Mouse (Mus musculus) kidney, postnatal 36 days (tissue): Measurements from ENCODE around the gene Fam129a.

Experiments used
- DNase-seq, 2 experiments: peaks; one replicate each; pipeline ENCODE4 v3.0.0; 2021 to 2022; ENCODE audit warnings: mixed read lengths in 2 of 2

Fam129a gene

DNA sequence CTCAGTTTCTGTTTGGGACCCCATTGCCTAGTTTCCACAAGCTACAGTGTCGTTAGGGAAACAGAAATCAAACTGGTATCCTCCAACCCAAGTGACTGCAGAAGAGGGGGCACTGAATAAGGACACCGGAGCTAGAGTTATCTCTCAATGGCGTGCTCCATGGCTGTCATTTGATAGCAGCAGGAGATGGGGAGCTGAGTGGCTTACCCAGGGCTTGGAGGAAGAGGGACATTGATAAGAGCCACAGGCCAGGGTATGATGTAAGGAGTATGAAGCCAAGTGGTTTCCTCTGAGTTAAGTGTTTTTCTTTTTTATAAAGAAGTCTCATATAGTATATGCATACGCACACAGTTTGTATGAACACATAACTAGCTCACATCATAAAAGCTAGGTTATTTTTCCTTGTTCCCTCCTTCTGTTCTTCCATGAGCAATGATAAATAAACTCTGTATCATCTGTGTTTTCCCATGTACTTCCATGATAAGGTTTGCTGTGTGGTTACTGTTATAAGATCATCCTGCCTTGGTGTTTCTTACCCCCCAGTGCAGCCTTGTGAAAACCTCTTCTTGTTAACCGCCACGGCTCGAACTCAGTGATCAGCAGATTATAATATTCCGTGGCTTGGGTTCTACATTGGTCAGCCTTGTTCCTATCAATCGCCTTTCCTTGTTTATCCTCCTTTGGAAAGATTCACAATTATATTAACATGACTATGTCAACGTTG lies 96.5 kb downstream of the Fam129a start:
- no peak for DNase-seq

DNA sequence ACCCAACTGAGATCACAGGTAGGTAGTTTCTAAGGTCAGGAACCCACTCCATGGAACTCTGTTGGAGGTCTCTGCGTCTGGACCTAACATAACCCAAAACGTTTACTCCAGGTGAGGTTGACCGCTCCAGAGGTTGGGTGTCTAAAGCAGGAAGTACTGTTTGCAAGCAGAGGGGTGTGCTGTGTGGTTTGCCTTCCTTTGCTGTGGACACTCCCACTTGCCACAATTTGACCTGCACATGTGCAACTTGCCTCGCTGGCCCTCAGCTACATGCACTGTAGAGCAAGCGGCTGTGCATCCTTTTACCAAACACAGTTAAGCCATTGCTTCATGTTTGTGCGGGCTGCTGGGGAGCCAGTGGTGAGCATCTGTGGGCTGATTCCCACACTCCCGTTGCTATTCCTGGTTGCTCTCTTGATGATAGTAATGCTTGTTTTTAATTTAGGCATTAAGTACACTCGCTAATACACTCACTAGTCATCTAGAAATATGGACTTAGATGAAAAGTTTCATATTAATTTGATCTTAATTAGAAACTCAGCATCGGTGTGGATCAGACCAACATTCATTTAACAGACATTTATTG lies 99.1 kb downstream of the Fam129a start:
- no peak for DNase-seq

DNA sequence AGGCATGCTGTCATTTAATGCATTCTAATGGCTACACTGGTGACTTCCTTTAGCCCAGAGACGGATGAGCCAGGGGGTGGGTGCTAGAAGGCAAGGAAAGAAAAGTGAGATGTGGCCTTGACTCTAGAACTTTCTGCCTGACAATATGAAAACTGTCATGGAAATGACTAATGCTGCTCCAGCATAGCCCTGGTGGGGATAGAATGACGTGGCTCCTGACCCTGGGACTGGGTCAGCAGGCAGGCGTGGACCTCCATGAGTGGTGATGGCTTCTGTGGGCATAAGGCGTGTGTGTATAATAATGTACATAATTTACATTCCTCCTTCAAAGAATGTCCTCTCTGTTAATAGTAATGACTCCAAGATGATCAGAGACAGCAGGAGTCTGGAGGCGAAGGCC lies 104.7 kb downstream of the Fam129a start:
- no peak for DNase-seq

DNA sequence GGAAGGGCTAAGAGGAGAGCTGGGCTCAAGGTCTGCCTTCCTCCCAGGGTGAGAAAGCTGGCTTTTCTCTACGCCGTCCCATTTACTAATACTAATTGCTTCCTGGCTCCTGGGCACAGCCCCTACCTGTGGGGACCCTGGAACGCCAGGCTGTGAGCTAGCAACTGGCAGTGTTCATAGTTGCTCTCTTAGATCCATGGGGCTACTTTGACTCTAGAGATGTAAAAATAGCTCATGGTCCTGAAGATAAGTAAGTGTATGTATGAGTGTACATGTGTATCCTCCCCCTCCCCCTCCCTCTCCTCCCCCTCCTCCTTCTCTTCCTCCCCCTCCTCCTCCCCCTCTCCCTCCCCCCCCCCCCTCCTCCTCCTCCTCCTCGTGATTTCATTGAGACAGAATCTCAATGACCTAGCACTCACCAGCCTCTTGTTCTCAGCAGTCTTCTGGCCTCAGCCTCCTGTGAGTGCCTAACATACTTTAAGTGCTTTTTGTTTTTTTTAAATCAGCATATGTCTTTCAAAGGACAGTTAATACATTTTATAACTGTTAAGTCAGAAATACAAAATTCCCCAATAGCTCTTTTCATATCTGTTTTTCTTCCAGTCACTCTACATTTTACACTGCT lies 106.3 kb downstream of the Fam129a start:
- no peak for DNase-seq

DNA sequence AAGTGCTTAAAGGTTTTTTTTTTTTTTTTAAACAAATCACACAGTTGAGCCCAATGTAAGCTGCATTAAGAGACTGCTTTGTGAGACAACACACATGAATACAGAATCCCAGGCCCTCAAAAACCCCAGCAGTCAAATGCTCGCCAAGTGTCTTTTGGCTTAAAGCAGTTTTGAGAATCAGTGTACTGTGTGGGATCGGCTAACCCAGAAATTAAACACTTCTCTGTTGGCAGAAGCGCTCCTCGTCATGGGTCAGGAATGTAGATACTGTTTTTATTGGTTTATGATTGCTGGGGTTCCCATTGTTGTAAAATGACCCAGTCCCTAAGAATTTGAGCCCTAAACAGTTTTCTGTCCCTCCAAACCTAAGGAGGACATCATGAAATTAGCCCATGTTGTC lies 107.0 kb downstream of the Fam129a start:
- DNase-seq, result no peak

DNA sequence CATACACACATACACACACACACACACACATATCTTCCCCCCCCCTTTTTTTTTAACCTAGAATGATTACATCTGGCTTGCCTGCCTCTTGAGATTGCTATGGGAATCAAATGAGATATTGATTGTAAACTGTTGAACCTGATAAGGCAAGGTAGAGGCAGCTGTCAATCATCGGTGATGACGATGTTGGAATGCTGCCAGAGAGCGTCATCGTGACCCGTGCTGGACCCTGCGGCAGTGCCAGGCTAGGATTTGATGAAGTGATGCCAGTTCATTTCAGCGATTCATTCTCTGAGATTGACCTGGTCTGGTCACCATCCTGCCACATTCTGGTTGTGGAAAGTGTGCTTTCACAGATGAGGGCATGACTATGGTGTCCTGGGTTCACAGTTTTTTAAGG lies 108.2 kb downstream of the Fam129a start:
- DNase-seq, result no peak

DNA sequence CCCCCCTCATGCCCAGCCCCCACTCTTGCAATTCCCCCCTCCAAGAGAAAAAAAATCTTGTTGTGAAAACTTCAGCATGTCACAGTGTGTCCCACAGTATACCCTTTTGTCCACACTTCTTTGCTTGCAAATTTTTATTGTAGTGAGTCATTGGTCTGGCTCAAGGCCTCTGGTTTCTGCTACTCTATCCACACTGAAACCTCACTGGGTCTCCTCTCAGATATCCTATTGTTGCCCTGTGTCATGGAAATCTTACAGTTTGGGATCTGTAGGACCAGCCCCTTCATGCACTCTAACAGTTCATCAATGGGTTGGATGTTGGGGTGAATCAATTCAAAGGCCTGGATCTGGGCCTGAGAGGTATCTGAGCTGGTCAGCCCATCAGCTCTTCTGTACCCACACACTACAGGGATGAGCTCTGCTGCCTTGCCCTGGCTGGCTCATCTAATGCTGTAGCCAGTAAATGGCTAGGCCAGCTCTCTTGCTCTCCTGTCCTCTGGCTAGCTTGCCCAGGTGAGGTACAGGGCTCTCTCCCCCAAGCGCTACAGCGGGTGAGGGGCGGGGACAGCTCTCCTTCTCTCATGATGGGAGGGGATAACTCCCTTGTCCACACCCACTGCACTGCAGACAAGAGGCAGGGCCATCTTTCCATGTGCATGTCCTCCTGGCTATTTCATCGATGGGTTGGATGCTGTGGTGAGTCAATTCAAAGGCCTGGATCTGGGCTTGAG lies 109.1 kb downstream of the Fam129a start:
- DNase-seq, result no peak

DNA sequence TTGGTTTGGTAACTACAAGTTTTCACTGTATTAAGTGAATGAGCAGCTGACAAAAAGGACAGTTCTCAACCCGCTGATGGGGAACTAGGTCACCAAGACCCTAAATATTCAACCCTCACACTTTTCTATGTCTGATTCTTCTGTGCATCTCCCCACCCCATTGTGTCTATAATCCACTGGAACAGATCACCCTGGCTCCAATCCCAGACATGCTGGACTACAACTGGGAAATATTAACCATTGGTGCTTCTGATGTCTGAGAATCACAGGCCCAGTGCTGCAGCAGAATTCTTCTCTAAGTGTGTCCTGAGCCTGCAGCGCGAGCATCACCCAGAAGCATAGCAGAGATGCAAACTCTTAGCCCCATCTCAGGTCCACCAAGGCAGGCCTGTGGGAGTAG lies 110.0 kb downstream of the Fam129a start:
- DNase-seq, result no peak

DNA sequence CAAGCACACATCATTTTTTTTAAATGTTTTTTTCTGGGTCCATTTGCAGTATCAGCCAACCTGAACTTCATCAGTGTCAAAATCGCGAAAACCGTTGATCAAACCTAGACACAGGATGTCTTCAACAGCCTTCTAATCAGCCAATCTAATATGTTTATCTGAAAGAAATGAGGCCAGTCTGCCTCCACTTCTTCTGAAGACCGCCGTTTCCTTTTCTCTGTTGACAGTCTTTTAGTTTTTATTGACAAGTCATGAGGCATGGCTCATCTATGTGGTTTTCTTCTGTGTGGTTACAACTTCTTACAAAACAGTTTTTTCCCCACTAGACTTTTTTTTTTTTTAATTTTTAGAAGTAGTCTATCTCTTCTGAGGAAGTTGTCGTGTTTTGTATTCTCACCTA lies 111.9 kb downstream of the Fam129a start:
- DNase-seq, result no peak

DNA sequence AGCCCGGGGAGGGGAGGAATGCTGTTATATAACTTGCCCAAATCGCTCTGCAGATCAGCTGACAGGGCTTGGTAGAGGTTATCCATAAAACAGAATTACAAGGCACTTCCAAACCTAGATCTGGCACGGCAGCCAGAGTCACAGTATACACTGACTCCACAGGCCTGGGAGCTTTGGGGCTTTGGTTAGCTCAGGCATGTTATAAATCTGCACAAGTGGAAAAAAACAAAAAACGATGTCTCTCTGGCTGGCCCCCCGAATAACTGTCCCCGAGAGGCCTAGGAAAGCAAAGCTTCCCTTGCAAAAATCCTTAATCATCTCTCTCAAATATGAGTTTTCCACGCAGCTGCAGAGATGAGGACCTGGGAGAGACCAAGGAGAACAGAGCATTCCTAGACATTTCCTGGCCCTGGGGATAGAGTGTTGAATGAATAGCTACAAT lies 113.5 kb downstream of the Fam129a start:
- DNase-seq, result peak in 1 of 2 experiments; percentile 16

DNA sequence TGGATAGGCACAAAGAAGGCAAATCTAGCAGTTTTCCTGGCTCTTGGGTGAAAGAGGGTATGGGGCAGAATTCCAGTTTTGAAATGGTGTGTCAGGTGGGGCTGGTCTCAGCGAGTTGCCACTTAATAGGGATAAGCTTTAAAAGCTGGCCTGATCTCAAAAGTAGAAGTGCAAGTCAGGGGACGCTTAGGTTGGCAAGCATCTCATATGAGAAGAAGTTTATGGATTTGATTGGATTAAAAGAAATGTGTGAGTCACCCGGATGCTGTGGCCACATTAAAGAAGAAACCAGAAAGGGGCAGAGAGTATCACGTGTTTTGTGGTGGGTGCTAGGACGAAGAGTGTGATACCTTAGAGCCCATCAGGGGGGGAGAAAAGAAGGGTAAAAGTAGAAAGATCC lies 114.0 kb downstream of the Fam129a start:
- no peak for DNase-seq

DNA sequence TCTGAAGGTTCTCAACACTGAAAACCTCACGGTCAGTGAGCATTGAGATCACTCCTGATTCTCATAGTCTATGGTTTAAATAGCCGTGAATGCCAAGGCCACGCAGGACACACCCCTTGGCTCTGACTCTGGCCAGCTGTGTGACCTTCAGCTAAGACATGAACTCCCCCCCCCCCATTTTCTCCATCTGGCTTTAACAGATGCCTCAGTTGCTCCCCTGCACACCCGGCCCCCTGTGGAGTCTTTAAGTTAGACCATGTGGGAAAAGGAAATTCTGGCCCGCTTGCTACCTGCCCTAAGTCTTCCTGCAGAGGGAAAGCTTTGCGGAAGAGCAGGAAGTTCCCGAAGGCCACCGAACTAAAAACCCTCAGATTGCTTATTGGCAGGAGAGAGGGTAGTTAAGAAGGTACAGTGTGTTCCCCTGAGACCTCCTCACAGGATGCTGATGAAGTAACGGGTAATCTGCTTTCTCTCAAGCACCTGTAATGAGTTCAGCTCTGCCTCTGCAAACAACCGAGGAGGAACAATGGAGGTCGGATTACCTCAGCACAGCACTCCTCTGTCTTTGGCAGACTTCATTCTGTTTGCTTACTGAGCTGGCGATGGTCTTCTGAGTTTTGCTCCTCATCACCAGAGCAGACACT lies 114.8 kb downstream of the Fam129a start:
- no peak for DNase-seq

DNA sequence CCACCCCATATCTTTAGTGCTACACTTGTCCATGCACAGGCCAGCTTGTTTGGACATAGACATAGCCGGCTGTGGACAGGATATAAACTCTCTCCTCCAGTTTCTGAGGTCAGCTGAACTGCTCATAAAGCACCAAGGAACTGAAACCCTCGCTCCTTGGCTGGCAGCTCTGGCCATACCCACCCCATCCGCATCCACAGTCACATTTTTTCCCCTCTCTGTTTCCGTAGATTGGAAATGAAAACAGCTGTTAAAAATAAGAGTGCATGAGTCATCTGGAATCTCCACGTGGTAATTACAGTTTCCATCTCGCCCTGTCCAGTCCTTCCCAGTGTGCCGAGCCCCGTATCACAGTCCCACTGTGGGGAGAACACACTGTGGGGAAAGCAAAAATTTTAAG lies 115.7 kb downstream of the Fam129a start:
- peak; percentile 13 to 27 for DNase-seq

DNA sequence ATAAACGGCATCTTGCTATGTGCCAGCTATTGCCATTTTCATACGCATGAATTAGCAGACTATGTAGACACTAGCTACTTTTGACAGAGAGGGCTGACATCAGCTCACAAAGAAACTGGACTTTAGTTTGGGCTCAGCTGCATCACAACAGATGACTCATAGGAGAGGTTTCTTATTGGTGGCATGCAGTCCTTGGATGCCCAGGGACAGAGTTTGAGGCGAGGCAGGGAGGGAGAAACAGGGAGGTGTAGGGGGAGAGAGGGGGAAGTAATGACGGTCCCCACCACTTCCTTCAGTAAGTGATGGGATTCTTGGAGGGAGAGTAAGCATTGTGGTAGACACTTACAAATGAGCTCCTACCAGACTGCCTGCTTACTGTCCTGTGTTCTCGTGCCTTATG lies 118.0 kb downstream of the Fam129a start:
- no peak for DNase-seq

DNA sequence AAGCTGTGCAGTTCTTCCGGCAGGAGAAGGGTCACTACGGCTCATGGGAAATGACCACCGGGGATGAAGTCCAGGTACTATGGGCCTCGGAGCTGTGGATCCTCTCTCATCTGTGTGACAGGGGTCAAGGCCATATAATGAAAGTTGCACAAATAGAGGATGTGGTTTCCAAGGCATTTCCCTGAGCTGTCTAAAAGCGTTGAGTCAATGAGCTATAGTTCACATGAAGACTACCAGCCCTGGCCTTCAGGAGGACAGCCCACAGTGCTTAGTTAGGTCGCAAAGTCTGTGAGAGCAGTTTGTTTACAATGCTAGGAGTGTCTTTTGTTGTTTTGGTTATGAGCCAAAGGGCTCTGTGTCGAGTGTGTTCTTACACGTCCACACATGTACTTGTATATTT lies 118.6 kb downstream of the Fam129a start:
- DNase-seq, result no peak

DNA sequence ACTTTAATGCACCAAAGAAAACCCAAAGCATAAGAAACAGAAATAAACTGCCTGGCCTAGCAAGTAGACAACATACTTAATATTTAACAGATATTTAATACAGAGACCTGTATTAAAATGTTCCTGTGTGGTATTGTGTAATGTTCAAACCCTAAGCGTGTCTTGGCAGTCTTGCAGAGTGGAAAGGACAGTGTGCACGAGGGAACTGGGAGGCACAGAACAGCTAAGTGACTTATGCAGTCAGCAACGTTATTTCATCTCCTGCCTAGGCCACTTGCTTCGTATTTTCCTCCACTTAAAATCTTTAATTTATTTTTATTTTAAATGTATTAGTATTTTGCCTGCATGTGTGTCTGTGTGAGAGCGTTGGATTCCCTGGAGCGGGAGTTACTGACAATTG lies 119.1 kb downstream of the Fam129a start:
- peak; percentile 36 to 55 for DNase-seq

DNA sequence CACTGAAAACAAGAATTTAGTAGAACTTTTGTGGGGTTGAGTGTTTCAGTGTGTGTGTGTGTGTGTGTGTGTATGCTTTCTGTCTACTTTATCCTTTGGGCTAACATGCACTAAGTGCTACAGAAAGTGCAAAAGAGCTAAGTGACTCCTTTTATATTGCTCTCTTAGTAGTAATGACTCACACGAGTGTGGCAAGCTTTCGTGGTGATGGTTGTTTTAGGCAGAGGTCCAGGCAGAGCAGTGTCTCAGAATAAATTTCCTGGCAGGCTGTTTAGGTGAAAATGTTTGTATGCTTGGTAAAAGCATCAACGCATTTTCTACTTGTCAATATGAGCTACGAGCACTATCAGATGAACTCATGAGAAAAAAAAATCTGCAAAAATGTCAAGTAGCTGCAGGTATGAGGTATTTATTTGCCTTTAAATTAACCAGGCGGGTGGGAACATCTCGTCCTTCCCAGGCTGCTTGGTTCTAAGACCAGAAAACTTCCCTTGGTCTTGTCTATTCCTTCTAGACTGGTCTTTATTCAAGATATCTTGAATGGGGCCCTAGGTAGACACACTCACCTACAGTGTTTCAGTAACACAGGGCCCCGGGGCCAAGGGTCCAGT lies 119.7 kb downstream of the Fam129a start:
- no peak for DNase-seq

DNA sequence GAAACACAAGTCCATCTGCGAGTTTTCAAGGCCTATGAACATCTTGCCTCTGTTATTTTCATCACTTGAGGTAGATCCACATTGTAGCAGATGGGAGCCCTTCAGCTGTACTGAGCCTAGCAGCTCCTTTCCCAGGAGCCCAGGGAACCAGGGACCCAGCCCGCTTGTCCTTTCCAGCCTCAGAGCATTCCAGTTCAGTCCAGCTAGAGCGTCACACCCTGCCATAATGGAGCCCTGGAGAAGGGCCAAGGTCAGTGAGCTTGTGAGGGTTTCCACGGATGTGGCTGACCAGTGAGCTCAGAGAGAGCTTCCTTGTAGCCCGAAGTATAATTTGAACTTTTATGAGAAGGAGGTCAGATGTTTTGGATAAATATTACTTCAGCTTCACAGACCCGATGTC lies 121.9 kb downstream of the Fam129a start:
- peak; percentile 87 to 89 for DNase-seq

DNA sequence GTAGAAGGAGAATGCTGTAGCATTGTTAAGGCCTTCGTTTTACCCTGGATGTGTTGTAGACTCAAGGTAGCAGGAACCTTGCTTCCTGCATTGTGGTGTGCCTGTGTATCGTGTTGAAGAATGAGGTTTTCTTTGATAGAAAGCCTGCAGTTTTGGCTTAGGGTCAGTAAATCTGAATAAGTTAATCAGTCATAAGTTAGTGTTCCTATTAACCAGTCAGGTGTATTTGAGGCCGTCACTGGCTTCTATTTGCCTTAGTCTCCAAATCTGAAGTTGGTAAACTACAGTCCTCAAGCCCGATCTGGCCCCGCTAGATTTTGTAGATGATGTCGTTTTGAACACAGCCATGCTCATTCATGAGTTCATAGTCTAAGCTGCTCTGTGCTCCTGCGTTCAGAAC lies 125.8 kb downstream of the Fam129a start:
- peak; percentile 40 to 41 for DNase-seq

DNA sequence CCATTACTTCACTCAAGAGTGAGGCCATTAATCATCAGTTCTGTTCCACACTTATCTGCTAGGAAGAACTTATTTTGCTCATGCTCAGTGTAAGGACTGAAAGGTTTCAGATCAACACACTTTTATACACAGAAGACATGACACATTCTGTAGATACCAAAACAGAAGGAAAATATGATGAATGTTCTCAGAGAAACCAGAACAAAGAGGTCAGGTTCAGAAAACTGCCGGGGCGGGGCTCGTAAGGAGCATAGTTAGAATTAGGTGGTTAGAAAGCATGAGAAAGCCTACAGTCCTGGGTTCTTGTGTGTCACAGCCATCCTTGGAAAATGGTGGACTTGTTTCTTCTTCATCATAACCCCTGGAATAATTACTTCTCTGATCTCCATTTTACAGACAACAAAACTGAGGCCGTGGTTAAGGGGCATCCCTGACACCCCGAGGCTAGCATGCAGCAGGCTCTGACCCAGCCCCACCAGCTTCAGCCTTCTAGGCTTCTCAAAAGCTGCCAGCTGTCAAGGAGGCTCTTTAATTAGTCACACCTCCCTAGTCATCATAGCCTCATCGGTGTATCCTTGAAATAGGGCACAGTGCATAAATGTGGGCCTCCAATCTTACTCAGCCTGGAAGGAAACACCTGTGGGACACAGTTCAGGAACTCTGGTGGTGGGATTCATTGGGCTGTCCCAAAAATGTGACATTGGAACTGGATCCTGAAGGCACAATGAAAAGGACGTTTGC lies 127.1 kb downstream of the Fam129a start:
- no peak for DNase-seq

DNA sequence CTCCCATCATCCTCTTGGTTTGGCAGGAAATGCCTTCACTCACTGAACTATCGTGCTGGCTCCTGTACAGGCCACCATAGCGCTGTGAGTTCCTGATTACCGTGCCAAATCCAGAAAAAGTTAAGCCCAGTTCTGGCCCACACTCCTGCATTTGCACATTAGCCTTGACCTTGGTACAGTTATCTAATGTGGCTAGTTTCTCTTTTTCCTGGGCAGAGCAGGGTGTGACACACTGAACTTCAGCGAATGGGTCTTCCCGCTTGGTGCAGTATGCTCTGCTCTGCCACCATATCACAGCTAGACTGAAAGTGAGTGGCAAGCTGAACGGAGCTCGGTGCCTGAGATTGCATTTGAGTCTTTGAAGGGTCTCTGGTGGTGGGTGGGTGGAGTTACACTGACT lies 128.4 kb downstream of the Fam129a start:
- DNase-seq, result peak; percentile 59 to 71

DNA sequence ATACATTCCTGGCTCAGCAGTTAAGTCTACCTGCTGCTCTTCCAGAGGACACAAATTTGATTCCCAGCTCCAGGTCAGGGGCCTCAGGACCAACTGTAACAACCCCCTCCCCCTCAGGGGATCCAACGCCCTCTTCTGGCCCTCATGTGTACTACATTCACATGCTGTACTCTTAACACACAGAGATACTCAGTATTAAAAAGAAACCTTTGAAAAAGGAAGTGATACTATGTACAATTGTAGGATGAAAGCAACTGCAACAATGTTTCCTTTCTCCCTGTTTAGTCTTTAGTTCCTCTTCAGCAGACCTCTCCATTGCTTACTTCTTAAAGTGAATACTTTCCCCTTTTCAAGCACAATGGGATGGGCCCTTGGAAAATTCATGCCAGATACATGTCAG lies 131.8 kb downstream of the Fam129a start:
- DNase-seq, result no peak
